Mouse (Mus musculus) cerebellum, adult 11 months (tissue): Measurements from ENCODE around the gene Nacad.

ENCODE experiments used
- DNase-seq: peaks from one replicate; pipeline ENCODE4 v3.0.0; 2022

The Nacad gene

GRCm38 (mm10) chr11:6576151-6576550, 29.7 kb downstream of the Nacad start:
- DNase-seq = no peak

- DNase-seq = no peak
Observed at GRCm38 (mm10) chr11:6569410-6569777, 36.5 kb downstream of the Nacad start.

GRCm38 (mm10) chr11:6568584-6569409, 37.1 kb downstream of the Nacad start:
- DNase-seq = no peak

- no peak for DNase-seq
Observed at GRCm38 (mm10) chr11:6567951-6568350, 37.9 kb downstream of the Nacad start.

- no peak for DNase-seq
Observed at GRCm38 (mm10) chr11:6566496-6566895, 39.4 kb downstream of the Nacad start.

GRCm38 (mm10) chr11:6563201-6563600, 42.7 kb downstream of the Nacad start:
- no peak for DNase-seq

DNA sequence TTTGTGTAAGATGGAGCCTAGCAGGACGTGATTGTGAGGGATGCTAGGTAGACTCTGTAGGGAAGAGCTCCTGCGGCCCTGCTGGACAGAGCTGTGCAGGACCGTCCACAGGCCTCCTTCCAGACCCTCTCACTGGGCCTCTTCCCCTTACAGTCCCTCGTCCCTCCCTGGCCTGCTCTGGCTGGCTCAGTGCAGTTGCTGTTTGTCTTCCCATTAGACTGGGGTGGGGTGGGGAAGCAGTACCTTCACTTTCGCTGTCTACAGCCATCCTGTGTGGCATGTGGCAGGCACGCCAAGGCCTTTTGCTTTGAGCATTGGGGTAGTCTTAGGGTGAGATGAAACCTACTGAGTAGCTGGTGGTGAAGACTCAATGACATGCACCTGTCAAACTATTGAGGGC, 43.5 kb downstream of the Nacad start:
- no peak for DNase-seq

DNA sequence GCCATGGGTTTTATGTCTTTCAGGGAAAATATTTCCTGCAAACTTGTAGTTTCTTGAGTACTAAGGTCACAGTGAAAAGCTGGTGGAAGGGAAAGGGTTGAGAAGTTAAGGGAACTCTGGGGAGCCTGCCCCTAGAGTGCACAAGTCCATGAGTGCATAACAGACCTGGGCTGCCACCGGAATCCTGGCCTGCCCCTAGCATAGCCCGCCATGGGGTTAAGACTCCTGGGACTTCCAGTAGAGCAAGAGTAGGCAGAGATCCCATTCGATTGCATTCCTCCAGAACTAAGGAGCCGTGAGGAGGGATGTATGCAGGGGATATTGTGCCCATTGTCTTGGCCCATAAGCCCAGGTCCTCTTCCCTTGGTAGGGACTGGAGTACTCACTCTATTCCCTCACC, 44.4 kb downstream of the Nacad start:
- DNase-seq = no peak

GRCm38 (mm10) chr11:6560655-6561360, 45.0 kb downstream of the Nacad start:
- DNase-seq = no peak

DNA sequence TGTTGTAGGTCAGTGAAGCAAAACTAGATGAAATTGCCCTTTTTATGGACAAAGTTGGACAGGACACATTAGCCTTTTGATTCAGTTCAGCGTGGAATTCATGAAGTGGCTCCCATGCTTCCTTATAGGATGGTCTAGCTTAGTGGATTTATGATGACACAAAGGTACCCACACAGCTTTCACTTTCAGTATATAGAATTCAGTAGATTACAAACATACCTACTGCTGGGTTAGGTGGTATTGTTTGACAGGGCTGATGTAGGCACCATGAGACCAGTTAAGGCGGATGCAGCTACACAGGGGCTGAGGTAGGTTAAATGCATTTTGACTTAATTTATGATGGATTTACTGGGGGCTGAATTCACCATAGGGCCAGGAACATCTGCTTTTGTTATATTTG, 45.9 kb downstream of the Nacad start:
- no peak for DNase-seq

DNA sequence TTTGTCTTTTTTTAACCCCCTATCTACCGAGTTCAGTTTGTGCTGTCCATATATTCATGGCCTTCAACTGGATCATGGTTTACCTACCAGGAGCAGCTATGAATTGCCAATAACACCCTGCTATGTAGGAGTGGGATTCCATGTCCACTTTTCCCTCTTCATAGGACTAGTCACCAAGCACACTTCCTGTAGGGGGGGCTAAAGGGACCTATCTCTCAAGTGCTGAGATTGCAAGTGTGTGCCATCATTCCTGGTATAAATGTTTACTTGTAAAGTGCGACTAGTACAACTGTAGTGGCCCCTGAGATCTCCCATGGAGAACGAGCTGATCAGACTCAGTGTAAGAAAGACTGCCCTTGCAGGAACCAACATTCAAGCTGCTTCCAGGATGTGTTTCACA, 47.6 kb downstream of the Nacad start:
- DNase-seq = no peak

- no peak for DNase-seq
Observed at GRCm38 (mm10) chr11:6550201-6550600, 55.7 kb downstream of the Nacad start.

- DNase-seq = no peak
Observed at GRCm38 (mm10) chr11:6549770-6550169, 56.1 kb downstream of the Nacad start.
